Mouse (Mus musculus): Measurements from ENCODE around the gene L1cam.

The L1cam gene

GRCm38 (mm10) chrX:73895719-73896118 is at the start of gene L1cam:
TSS of gene L1cam (minus strand) at chrX:73896105.
- Histone ChIP-seq H3K4me1 (replicated peaks; ENCODE audit: low read depth, low read length) (no peaks in the 10 kb centered on the region), H3K4me3 (replicated peaks; ENCODE audit: low read length) (no peak within 1 kb of the TSS), H3K9me3 (ENCODE audit: low read length) (no peaks in the 10 kb centered on the region), H3K27me3 (ENCODE audit: insufficient read depth, low read length) (no peaks in the 10 kb centered on the region), H3K36me3 (ENCODE audit: insufficient read depth, low read length) (no peaks in the 10 kb centered on the region)
- no peak for TF ChIP-seq POU5F1 (IDR thresholded peaks at IDR 0.05; ENCODE audit: borderline replicate concordance, low read length)
- no peak for TF ChIP-seq NANOG (IDR thresholded peaks at IDR 0.05; ENCODE audit: borderline replicate concordance, low read length)
- TF ChIP-seq CTCF (conservative IDR thresholded peaks at IDR 0.05; ENCODE audit: low read length): peak; percentile 44; the same call in 1 of the 2 replicates

GRCm38 (mm10) chrX:73942294-73942693 is 46.4 kb upstream of the L1cam start:
- H3K9me3 ChIP-seq (ENCODE audit: low read length): no peaks in the 10 kb centered on the region
- no peaks in the 10 kb centered on the region for H3K27me3 ChIP-seq (ENCODE audit: insufficient read depth, low read length)
- TF ChIP-seq NANOG (IDR thresholded peaks at IDR 0.05; ENCODE audit: borderline replicate concordance, low read length) (no peak), CTCF (conservative IDR thresholded peaks at IDR 0.05; ENCODE audit: low read length) (no peak), POU5F1 (IDR thresholded peaks at IDR 0.05; ENCODE audit: borderline replicate concordance, low read length) (no peak)
- no peak overlapping the region for H3K4me3 ChIP-seq (replicated peaks; ENCODE audit: low read length)
- peaks cover 66% of the 10 kb centered on the region for H3K36me3 ChIP-seq (ENCODE audit: insufficient read depth, low read length)
- peaks cover 6% of the 10 kb centered on the region; the same call in 1 of the 2 replicates for H3K4me1 ChIP-seq (replicated peaks; ENCODE audit: low read depth, low read length)

GRCm38 (mm10) chrX:73941860-73942259 is 46.0 kb upstream of the L1cam start:
- H3K4me1 ChIP-seq (replicated peaks; ENCODE audit: low read depth, low read length): peaks cover 6% of the 10 kb centered on the region; the same call in 1 of the 2 replicates
- H3K36me3 ChIP-seq (ENCODE audit: insufficient read depth, low read length): peaks cover 62% of the 10 kb centered on the region
- no peaks in the 10 kb centered on the region for H3K27me3 ChIP-seq (ENCODE audit: insufficient read depth, low read length)
- TF ChIP-seq CTCF (conservative IDR thresholded peaks at IDR 0.05; ENCODE audit: low read length) (no peak), NANOG (IDR thresholded peaks at IDR 0.05; ENCODE audit: borderline replicate concordance, low read length) (no peak), POU5F1 (IDR thresholded peaks at IDR 0.05; ENCODE audit: borderline replicate concordance, low read length) (no peak)
- H3K4me3 ChIP-seq (replicated peaks; ENCODE audit: low read length): no peak overlapping the region
- no peaks in the 10 kb centered on the region for H3K9me3 ChIP-seq (ENCODE audit: low read length)

GRCm38 (mm10) chrX:73931871-73932270 is 36.0 kb upstream of the L1cam start:
- peaks cover 28% of the 10 kb centered on the region for H3K36me3 ChIP-seq (ENCODE audit: insufficient read depth, low read length)
- TF ChIP-seq POU5F1 (IDR thresholded peaks at IDR 0.05; ENCODE audit: borderline replicate concordance, low read length) (no peak), NANOG (IDR thresholded peaks at IDR 0.05; ENCODE audit: borderline replicate concordance, low read length) (no peak), CTCF (conservative IDR thresholded peaks at IDR 0.05; ENCODE audit: low read length) (no peak)
- H3K4me1 ChIP-seq (replicated peaks; ENCODE audit: low read depth, low read length): peaks cover 40% of the 10 kb centered on the region
- no peaks in the 10 kb centered on the region for H3K9me3 ChIP-seq (ENCODE audit: low read length)
- no peak overlapping the region for H3K4me3 ChIP-seq (replicated peaks; ENCODE audit: low read length)
- no peaks in the 10 kb centered on the region for H3K27me3 ChIP-seq (ENCODE audit: insufficient read depth, low read length)

GRCm38 (mm10) chrX:73930402-73931062 is 34.6 kb upstream of the L1cam start, which contains the start of gene Renbp:
TSS of gene Renbp (minus strand) at chrX:73930850.
- peaks cover 40% of the 10 kb centered on the region for H3K4me1 ChIP-seq (replicated peaks; ENCODE audit: low read depth, low read length)
- H3K4me3 ChIP-seq (replicated peaks; ENCODE audit: low read length): peak within 1 kb of the TSS; percentile 79
- H3K27me3 ChIP-seq (ENCODE audit: insufficient read depth, low read length): no peaks in the 10 kb centered on the region
- H3K9me3 ChIP-seq (ENCODE audit: low read length): no peaks in the 10 kb centered on the region
- TF ChIP-seq CTCF (conservative IDR thresholded peaks at IDR 0.05; ENCODE audit: low read length) (no peak), POU5F1 (IDR thresholded peaks at IDR 0.05; ENCODE audit: borderline replicate concordance, low read length) (no peak), NANOG (IDR thresholded peaks at IDR 0.05; ENCODE audit: borderline replicate concordance, low read length) (no peak)
- H3K36me3 ChIP-seq (ENCODE audit: insufficient read depth, low read length): peaks cover 38% of the 10 kb centered on the region

GRCm38 (mm10) chrX:73922550-73922882 is 26.6 kb upstream of the L1cam start:
- TF ChIP-seq NANOG (IDR thresholded peaks at IDR 0.05; ENCODE audit: borderline replicate concordance, low read length) (no peak), CTCF (conservative IDR thresholded peaks at IDR 0.05; ENCODE audit: low read length) (no peak), POU5F1 (IDR thresholded peaks at IDR 0.05; ENCODE audit: borderline replicate concordance, low read length) (no peak)
- H3K4me3 ChIP-seq (replicated peaks; ENCODE audit: low read length): peak overlapping the region; percentile 85

GRCm38 (mm10) chrX:73921823-73922549 is 26.1 kb upstream of the L1cam start, which contains the start of the genes Arhgap4 and Naa10:
TSS of gene Arhgap4 (minus strand) at chrX:73921870.
TSS of gene Naa10 (minus strand) at chrX:73921944.
- H3K36me3 ChIP-seq (ENCODE audit: insufficient read depth, low read length): peaks cover 60% of the 10 kb centered on the region
- H3K27me3 ChIP-seq (ENCODE audit: insufficient read depth, low read length): no peaks in the 10 kb centered on the region
- TF ChIP-seq POU5F1 (IDR thresholded peaks at IDR 0.05; ENCODE audit: borderline replicate concordance, low read length): no peak
- TF ChIP-seq NANOG (IDR thresholded peaks at IDR 0.05; ENCODE audit: borderline replicate concordance, low read length): no peak
- no peak for TF ChIP-seq CTCF (conservative IDR thresholded peaks at IDR 0.05; ENCODE audit: low read length)
- peak within 1 kb of the TSS; percentile 85 for H3K4me3 ChIP-seq (replicated peaks; ENCODE audit: low read length)
- no peaks in the 10 kb centered on the region for H3K9me3 ChIP-seq (ENCODE audit: low read length)
- H3K4me1 ChIP-seq (replicated peaks; ENCODE audit: low read depth, low read length): peaks cover 38% of the 10 kb centered on the region

More at GRCm38 (mm10) chrX:73922550-73922882, 26.6 kb upstream of the L1cam start:
- Histone ChIP-seq H3K36me3 (ENCODE audit: insufficient read depth, low read length) (peaks cover 59% of the 10 kb centered on the region), H3K4me1 (replicated peaks; ENCODE audit: low read depth, low read length) (peaks cover 33% of the 10 kb centered on the region), H3K9me3 (ENCODE audit: low read length) (no peaks in the 10 kb centered on the region), H3K27me3 (ENCODE audit: insufficient read depth, low read length) (no peaks in the 10 kb centered on the region)

GRCm38 (mm10) chrX:73921285-73921822 is 25.4 kb upstream of the L1cam start:
- Histone ChIP-seq H3K27me3 (ENCODE audit: insufficient read depth, low read length) (no peaks in the 10 kb centered on the region), H3K4me3 (replicated peaks; ENCODE audit: low read length) (peak overlapping the region; percentile 85), H3K4me1 (replicated peaks; ENCODE audit: low read depth, low read length) (peaks cover 41% of the 10 kb centered on the region), H3K9me3 (ENCODE audit: low read length) (no peaks in the 10 kb centered on the region), H3K36me3 (ENCODE audit: insufficient read depth, low read length) (peaks cover 64% of the 10 kb centered on the region)
- TF ChIP-seq NANOG (IDR thresholded peaks at IDR 0.05; ENCODE audit: borderline replicate concordance, low read length) (no peak), CTCF (conservative IDR thresholded peaks at IDR 0.05; ENCODE audit: low read length) (no peak), POU5F1 (IDR thresholded peaks at IDR 0.05; ENCODE audit: borderline replicate concordance, low read length) (no peak)
